Mouse (Mus musculus) forebrain, embryonic 10.5 days (tissue): ENCODE results near the gene Usp4. TPM values are rescaled to one million over a fixed set of nuclear protein-coding genes. Genes with fewer than 3 reads are reported as not detected.

Experiments
- DNase-seq: peaks from one replicate; pipeline ENCODE4 v3.0.0-alpha.2; 2017; ENCODE audit warnings: low spot score; ENCODE audit errors: extremely low spot score
- H3K27ac ChIP-seq: fragments of 300-500 bp; sonication (generic); 2 replicates; pipeline ENCODE4 v1.5.1; 2016; ENCODE audit warnings: mild to moderate bottlenecking
- H3K27me3 ChIP-seq: fragments of 300-500 bp; sonication (generic); 2 replicates; pipeline ENCODE4 v1.6.1; 2016; ENCODE audit warnings: mild to moderate bottlenecking; ENCODE audit not compliant: poor library complexity, severe bottlenecking
- H3K36me3 ChIP-seq: fragments of 300-500 bp; sonication (generic); replicated peaks from 2 replicates; pipeline ENCODE4 v1.6.1; 2016; ENCODE audit warnings: mild to moderate bottlenecking, moderate library complexity
- H3K4me1 ChIP-seq: fragments of 300-500 bp; sonication (generic); 2 replicates; pipeline ENCODE4 v1.6.1; 2016
- H3K4me3 ChIP-seq: fragments of 300-500 bp; sonication (generic); 2 replicates; pipeline ENCODE4 v1.5.1; 2016; ENCODE audit warnings: mild to moderate bottlenecking, moderate library complexity
- H3K9me3 ChIP-seq: fragments of 300-500 bp; sonication (generic); 2 replicates; pipeline ENCODE4 v1.6.1; 2016; ENCODE audit warnings: mild to moderate bottlenecking, moderate library complexity
- WGBS: fragments of 180-500 bp; shearing (Covaris S2); methylation state at CpG from one replicate; pipeline ENCODE4 v1.1.7; 2016; 5-methylcytosine and 5-hydroxymethylcytosine counted together
- polyA plus RNA-seq: library from polyadenylated mRNA; unstranded; fragments of >200 nt; fragmentation: Nextera tagmentation; extraction: Ambion mirVana; gene quantifications from 2 replicates; pipeline ENCODE4 v1.2.1, GENCODE M21; 2016

Gene Usp4
- polyA plus RNA-seq, 1 experiment from 2014 or later = 133 TPM

GRCm38 (mm10) chr9:108325811-108326210 is 21.8 kb upstream of the Usp4 start:
- DNase-seq = no peak

DNA sequence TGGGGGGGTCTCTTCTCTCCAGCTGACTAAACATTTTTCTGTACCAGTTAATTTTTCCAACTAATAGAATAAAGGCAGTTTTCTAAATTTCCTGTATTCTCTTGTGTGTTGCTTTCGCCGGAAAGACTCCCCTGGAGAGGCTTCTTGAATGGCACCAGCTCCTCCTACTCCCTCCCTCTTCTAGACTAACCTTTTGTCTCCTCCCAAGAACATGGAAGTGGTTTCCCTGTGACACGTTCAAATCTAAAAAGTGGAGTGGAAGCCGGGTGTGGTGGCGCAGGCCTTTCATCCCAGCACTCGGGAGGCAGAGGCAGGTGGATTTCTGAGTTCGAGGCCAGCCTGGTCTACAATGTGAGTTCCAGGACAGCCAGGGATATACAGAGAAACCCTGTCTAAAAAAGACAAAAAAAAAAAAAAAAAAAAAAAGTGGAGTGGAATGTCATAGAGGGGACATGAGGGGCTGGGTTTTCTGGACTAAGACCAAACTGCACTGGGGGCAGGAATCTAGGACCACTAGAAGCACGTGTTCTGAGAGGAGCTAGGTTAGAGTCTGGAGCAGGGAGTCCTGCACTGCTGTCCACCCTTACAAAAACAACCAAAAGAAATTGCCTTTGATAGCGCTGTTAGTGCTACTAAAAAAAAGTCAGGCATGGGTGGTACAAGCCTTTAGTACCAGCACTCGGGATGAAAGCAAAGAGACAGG is 9.7 kb upstream of the Usp4 start:
- Histone ChIP-seq H3K27me3 (no peaks in the 10 kb centered on the region), H3K4me1 (peaks cover 41% of the 10 kb centered on the region), H3K36me3 (peaks cover 66% of the 10 kb centered on the region), H3K27ac (peak overlapping the region; percentile 92), H3K9me3 (no peaks in the 10 kb centered on the region), H3K4me3 (peak overlapping the region; percentile 68)
- 70% methylated on average over 10 of the region's 10 CpGs for WGBS
- no peak for DNase-seq

More at GRCm38 (mm10) chr9:108325811-108326210, 21.8 kb upstream of the Usp4 start:
- Histone ChIP-seq H3K4me3 (no peak overlapping the region), H3K36me3 (peaks cover 93% of the 10 kb centered on the region), H3K27me3 (no peaks in the 10 kb centered on the region), H3K9me3 (no peaks in the 10 kb centered on the region), H3K27ac (no peak overlapping the region), H3K4me1 (no peaks in the 10 kb centered on the region)
- WGBS = 95% methylated on average over 2 of the region's 2 CpGs

DNA sequence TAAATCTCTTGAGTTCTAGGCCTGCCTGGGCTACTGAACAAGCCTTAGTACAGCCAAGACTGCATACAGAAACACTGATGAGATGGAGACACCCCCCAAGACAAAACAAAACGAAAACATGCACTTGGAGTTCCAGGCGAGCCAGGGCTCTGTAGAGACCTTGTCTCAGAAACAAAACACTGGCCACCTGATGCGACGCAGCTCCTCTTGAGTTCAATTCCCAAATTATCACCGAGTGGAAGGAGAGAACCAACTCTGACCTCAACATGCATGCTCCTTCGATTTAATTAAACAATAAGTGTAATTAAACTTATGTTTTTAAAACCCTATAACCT is 9.1 kb upstream of the Usp4 start:
- WGBS = 32% methylated on average over 6 of the region's 6 CpGs
- H3K27me3 ChIP-seq = no peaks in the 10 kb centered on the region

DNA sequence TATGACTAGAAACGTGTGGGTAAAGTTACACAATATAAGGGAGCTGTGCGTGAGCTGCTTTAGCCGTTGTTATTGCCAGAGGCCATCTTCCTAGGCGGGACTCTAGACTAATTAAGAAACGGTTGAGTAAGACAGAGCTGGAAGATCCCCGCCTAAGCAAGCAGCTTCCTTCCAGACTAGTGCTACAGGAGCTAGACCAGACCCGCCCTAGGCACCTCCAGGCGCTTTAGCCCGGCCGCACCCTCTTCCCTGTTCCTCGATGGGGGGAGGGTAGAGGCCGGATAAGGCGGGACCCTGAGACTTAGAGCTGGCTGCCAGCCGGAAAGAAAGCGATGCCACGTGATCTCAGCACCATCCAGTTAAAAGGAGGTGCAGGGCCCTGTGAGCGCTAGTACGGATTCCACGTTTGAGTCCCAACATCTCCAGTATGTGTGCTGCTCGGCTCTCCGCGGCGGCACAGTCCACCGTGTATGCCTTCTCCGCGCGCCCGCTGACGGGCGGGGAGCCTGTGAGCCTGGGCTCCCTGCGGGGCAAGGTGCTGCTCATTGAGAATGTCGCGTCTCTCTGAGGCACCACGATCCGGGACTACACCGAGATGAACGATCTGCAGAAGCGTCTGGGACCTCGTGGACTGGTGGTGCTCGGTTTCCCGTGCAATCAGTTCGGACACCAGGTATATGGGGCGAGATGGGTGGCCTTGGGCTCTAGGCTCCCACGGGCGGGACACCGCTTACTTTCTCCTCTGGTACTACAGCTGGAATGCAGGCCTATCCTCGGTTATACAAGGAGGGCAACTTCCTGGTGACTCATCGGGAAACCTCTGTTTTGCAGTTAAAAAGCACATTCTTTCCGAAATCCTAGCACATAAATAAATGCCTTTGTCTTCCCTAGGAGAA is 8.5 kb upstream of the Usp4 start, which contains the start of gene Gpx1:
TSS of gene Gpx1 (plus strand) at position 18 of the 896 bp plus-strand sequence.
- peak within 1 kb of the TSS; percentile 92 for H3K27ac ChIP-seq
- H3K27me3 ChIP-seq = no peaks in the 10 kb centered on the region
- DNase-seq = peak; percentile 91
- under 1% methylated on average over 49 of the region's 49 CpGs for WGBS
- peaks cover 41% of the 10 kb centered on the region for H3K4me1 ChIP-seq
- H3K9me3 ChIP-seq = no peaks in the 10 kb centered on the region
- H3K4me3 ChIP-seq = peak within 1 kb of the TSS; percentile 68
- H3K36me3 ChIP-seq = peaks cover 56% of the 10 kb centered on the region

More for the DNA sequence above, 9.1 kb upstream of the Usp4 start:
- Histone ChIP-seq H3K9me3 (no peaks in the 10 kb centered on the region), H3K4me1 (peaks cover 41% of the 10 kb centered on the region), H3K36me3 (peaks cover 62% of the 10 kb centered on the region), H3K4me3 (peak overlapping the region; percentile 68), H3K27ac (peak overlapping the region; percentile 92)
- no peak for DNase-seq

DNA sequence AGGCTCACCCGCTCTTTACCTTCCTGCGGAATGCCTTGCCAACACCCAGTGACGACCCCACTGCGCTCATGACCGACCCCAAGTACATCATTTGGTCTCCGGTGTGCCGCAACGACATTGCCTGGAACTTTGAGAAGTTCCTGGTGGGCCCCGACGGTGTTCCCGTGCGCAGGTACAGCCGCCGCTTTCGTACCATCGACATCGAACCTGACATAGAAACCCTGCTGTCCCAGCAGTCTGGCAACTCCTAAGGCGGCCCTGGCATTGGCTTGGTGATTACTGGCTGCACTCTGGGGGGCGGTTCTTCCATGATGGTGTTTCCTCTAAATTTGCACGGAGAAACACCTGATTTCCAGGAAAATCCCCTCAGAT is 7.8 kb upstream of the Usp4 start:
- H3K27me3 ChIP-seq = no peaks in the 10 kb centered on the region
- WGBS = 18% methylated on average over 20 of the region's 20 CpGs
- peak overlapping the region; percentile 68 for H3K4me3 ChIP-seq
- peaks cover 48% of the 10 kb centered on the region for H3K36me3 ChIP-seq
- H3K4me1 ChIP-seq = peaks cover 41% of the 10 kb centered on the region
- no peak for DNase-seq
- H3K9me3 ChIP-seq = no peaks in the 10 kb centered on the region
- peak overlapping the region; percentile 92 for H3K27ac ChIP-seq

DNA sequence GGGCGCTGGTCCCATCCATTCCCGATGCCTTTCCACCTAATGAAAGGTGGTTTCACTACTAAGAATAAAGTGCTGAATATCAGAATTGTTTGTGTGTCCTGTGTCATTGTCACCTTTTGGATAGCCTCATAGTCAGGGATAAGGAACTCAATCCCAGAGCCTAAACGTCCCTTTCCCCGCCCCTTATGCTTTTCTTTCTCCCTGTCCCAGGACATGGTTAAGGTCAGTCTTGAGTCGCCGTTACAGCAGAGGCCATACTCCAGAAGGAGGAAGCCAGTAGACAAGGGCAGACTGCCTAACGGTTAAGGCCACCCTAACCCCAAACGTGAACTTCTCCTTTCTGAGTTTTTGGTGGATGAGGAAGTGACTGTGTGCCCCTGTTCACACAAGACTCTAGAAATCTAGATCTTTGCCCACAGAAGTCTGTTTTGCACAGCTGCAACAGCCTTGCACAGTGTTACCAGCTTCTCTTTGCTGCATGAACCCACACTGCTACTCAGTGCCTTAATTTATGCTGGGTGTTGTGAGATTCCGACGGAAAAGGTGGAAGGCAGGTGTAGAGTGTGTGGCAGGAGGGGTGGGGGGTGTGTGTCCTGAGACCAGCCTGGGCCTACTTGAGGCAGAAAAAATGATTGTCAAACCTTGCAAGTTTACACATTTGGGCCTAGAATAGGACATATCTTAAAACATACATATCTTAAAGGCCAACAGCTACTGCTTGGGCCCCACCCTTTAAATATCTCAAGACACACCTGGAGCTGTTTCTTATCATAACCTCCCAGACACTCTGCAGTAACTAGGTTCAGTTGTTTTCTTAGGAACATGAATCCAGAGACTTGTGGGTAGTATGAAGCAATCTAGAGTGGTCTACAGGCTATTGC is 7.2 kb upstream of the Usp4 start:
- H3K9me3 ChIP-seq = no peaks in the 10 kb centered on the region
- H3K27me3 ChIP-seq = no peaks in the 10 kb centered on the region
- peak overlapping the region; percentile 68 for H3K4me3 ChIP-seq
- peak overlapping the region; percentile 92 for H3K27ac ChIP-seq
- peaks cover 42% of the 10 kb centered on the region for H3K36me3 ChIP-seq
- H3K4me1 ChIP-seq = peaks cover 41% of the 10 kb centered on the region
- DNase-seq = no peak
- 74% methylated on average over 10 of the region's 10 CpGs for WGBS

GRCm38 (mm10) chr9:108341139-108341475 is 6.5 kb upstream of the Usp4 start:
- WGBS = 91% methylated on average over 5 of the region's 5 CpGs
- peaks cover 36% of the 10 kb centered on the region for H3K36me3 ChIP-seq
- DNase-seq = no peak
- peak overlapping the region; percentile 36; the same call in 1 of the 2 replicates for H3K27ac ChIP-seq
- no peak overlapping the region for H3K4me3 ChIP-seq
- H3K4me1 ChIP-seq = peaks cover 41% of the 10 kb centered on the region
- no peaks in the 10 kb centered on the region for H3K9me3 ChIP-seq
- no peaks in the 10 kb centered on the region for H3K27me3 ChIP-seq

DNA sequence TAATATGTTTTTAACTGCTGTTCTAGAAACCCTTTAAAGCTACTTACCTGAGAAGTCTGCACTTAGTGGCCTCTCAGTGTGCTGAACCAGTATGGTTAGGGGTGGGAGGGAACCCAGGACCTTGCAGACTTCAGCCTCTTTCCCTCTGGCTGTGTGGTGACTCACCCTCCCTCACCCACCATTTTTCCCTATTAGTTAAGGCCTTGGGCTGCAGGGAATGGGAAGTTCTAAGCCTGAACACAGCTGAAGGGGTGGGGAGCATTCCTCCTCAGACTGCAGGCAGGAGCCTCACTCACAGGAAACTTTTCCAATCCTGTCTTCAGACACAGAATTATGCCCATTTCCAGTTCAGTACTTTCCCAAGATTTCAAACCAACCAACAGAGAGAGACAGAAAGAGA is 5.9 kb upstream of the Usp4 start:
- H3K9me3 ChIP-seq = no peaks in the 10 kb centered on the region
- H3K4me1 ChIP-seq = peaks cover 45% of the 10 kb centered on the region
- no peak for DNase-seq
- H3K27ac ChIP-seq = peak overlapping the region; percentile 54; the same call in 1 of the 2 replicates
- peaks cover 29% of the 10 kb centered on the region for H3K36me3 ChIP-seq
- no peaks in the 10 kb centered on the region for H3K27me3 ChIP-seq
- no peak overlapping the region for H3K4me3 ChIP-seq

GRCm38 (mm10) chr9:108342301-108342831 is 5.3 kb upstream of the Usp4 start:
- DNase-seq = no peak
- 66% methylated on average over 5 of the region's 5 CpGs for WGBS
- Histone ChIP-seq H3K36me3 (peaks cover 28% of the 10 kb centered on the region), H3K27me3 (no peaks in the 10 kb centered on the region), H3K27ac (peak overlapping the region; percentile 54; the same call in 1 of the 2 replicates), H3K4me1 (peaks cover 50% of the 10 kb centered on the region), H3K4me3 (no peak overlapping the region), H3K9me3 (no peaks in the 10 kb centered on the region)

GRCm38 (mm10) chr9:108343331-108343730 is 4.3 kb upstream of the Usp4 start:
- Histone ChIP-seq H3K27me3 (no peaks in the 10 kb centered on the region), H3K27ac (0 out of 2 replicates have a peak overlapping the region, but pooled peaks have one; percentile 16), H3K4me3 (no peak overlapping the region), H3K9me3 (no peaks in the 10 kb centered on the region), H3K4me1 (peaks cover 44% of the 10 kb centered on the region), H3K36me3 (peaks cover 20% of the 10 kb centered on the region)
- DNase-seq = no peak
- WGBS = 79% methylated on average over 3 of the region's 3 CpGs

- Histone ChIP-seq H3K36me3 (peaks cover 17% of the 10 kb centered on the region), H3K9me3 (no peaks in the 10 kb centered on the region), H3K27me3 (no peaks in the 10 kb centered on the region), H3K4me1 (peaks cover 44% of the 10 kb centered on the region), H3K4me3 (no peak overlapping the region), H3K27ac (0 out of 2 replicates have a peak overlapping the region, but pooled peaks have one; percentile 16)
- DNase-seq = no peak
- 97% methylated on average over 1 of the region's 1 CpGs for WGBS
These were observed 3.8 kb upstream of the Usp4 start for GRCm38 (mm10) chr9:108343835-108344234.

DNA sequence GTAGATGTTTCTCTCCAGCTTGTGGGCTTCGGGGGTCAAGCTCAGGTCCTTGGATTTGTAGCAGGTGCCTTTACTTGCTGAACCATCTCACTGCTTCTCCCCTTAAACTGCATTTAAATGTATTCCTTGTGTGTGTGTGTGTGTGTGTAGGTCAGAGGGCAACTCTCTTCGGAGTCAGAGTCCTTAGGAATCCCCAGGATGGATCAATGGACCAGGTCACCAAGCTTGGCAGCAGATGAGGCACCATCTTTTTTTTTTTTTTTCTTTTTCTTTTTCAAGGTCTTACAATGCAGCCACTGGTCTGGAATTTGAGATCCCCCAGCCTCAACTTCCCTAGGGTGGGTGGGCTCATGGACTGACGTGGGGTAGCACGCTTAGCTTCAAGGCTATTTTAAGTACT is 3.2 kb upstream of the Usp4 start:
- no peak overlapping the region for H3K27ac ChIP-seq
- H3K4me3 ChIP-seq = no peak overlapping the region

More for the DNA sequence above, 3.2 kb upstream of the Usp4 start:
- H3K36me3 ChIP-seq = peaks cover 17% of the 10 kb centered on the region
- no peaks in the 10 kb centered on the region for H3K27me3 ChIP-seq
- H3K4me1 ChIP-seq = peaks cover 46% of the 10 kb centered on the region
- no peak for DNase-seq
- H3K9me3 ChIP-seq = no peaks in the 10 kb centered on the region
- WGBS = 86% methylated on average over 4 of the region's 4 CpGs
